Mouse (Mus musculus) monocyte, adult 59 days (primary cell): Measurements from ENCODE around the gene Hist1h2bq. TPM values are rescaled to one million over a fixed set of nuclear protein-coding genes. Genes with fewer than 3 reads are reported as not detected.

ENCODE experiments used
- total RNA-seq, 2 experiments: library from RNA; stranded (reverse); gene quantifications; one replicate each; pipeline ENCODE4 v1.2.4; 2023

Hist1h2bq gene
- 100 to 1,000 TPM; 150 to 156 TPM for total RNA-seq

DNA sequence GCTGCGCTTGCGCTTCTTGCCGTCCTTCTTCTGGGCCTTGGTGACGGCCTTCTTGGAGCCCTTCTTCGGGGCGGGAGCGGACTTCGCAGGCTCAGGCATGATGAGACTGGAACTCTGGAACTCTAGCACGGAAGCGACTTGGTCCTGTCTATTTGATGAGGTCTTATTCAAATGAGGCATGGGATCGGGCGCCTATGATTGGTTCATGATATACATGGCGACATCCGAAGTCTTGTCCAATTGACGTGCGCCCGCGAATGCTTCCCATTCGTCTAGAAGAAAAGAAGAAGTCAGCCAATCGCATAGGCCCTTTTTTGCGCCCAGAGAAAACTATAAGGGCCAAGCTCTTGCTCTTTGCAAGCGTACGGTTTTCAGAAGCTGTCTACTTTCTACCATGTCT, at the start of gene Hist1h2bq, which contains the start of gene Hist1h2ao:
Gene Hist1h2bq, minus strand, starts transcription at position 125 of the 400 bp plus-strand sequence.
Gene Hist1h2ao, plus strand, starts transcription at position 393 of the 400 bp plus-strand sequence.

DNA sequence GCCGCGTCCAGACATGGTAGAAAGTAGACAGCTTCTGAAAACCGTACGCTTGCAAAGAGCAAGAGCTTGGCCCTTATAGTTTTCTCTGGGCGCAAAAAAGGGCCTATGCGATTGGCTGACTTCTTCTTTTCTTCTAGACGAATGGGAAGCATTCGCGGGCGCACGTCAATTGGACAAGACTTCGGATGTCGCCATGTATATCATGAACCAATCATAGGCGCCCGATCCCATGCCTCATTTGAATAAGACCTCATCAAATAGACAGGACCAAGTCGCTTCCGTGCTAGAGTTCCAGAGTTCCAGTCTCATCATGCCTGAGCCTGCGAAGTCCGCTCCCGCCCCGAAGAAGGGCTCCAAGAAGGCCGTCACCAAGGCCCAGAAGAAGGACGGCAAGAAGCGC, 23.5 kb upstream of the Hist1h2bq start, which contains the start of the genes Hist1h2ap and Hist1h2br:
Gene Hist1h2ap, minus strand, starts transcription at position 47 of the 400 bp plus-strand sequence.
Gene Hist1h2br, plus strand, starts transcription at position 283 of the 400 bp plus-strand sequence.

DNA sequence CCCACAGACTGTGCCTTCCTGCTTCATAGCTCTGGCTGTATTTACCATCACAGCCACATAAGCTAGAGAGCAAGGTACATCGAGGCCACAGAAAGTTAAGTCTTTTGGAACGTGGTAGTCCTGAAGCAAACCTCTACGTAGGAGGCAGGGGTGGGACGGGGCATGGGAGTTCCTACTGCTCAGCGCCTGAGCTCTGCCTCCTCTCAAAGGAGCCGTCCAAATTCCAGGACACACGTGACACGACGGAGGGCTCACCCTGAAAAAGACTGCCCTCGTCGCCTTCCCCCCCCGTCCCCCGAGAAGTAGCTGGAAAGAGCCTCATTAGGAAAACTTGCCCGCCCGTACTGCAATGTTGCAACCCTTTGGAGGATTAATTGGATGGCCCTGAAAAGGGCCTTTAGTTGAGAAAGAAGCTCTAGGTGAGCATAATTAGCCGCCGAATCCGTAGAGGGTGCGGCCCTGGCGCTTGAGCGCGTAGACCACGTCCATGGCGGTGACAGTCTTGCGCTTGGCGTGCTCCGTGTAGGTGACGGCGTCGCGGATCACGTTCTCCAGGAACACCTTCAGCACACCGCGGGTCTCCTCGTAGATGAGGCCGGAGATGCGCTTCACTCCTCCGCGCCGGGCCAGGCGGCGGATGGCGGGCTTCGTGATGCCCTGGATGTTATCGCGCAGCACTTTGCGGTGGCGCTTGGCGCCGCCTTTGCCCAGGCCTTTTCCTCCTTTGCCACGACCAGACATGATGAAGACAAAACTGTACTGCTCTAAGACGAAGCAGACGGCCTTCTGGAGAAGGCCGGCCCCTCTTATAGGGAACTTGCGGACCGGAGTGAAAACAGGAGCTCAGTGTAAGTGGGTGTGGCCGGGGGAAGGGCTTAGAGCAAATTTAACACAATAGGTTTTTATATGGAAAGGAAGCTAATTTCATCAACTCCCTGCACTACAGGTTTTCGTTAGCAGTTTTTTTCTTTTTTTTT, 21.7 kb upstream of the Hist1h2bq start, which contains the start of gene Hist1h4n:
Gene Hist1h4n, minus strand, starts transcription at position 779 of the 977 bp plus-strand sequence.

DNA sequence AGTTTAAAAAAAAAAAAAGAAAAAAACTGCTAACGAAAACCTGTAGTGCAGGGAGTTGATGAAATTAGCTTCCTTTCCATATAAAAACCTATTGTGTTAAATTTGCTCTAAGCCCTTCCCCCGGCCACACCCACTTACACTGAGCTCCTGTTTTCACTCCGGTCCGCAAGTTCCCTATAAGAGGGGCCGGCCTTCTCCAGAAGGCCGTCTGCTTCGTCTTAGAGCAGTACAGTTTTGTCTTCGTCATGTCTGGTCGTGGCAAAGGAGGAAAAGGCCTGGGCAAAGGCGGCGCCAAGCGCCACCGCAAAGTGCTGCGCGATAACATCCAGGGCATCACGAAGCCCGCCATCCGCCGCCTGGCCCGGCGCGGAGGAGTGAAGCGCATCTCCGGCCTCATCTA, 1.5 kb upstream of the Hist1h2bq start, which contains the start of gene Hist1h4m:
Gene Hist1h4m, plus strand, starts transcription at position 208 of the 400 bp plus-strand sequence.

DNA sequence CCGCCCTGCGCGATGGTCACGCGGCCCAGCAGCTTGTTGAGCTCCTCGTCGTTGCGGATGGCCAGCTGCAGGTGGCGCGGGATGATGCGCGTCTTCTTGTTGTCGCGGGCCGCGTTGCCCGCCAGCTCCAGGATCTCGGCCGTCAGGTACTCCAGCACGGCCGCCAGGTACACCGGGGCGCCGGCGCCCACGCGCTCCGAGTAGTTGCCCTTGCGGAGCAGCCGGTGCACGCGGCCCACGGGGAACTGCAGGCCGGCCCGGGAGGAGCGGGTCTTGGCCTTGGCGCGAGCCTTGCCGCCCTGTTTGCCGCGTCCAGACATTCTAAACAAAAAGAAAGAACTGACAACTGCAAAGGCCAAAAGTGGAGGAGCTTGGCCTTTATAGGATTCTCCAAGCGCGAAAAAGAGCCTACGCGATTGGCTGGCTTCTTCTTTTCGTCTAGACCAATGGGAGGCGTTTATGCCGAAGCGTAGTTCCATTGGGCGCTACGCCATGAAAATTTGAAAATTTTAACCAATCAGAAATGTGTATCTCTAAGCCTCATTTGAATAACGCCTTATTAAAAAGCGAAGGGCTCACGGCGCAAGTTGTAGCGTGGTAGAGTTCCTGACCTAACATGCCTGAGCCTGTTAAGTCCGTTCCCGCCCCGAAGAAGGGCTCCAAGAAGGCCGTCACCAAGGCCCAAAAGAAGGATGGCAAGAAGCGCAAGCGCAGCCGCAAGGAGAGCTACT, 22.9 kb downstream of the Hist1h2bq start, which contains the start of the genes Hist1h2an and Hist1h2bp:
Gene Hist1h2an, minus strand, starts transcription at position 320 of the 731 bp plus-strand sequence.
Gene Hist1h2bp, plus strand, starts transcription at position 563 of the 731 bp plus-strand sequence.

DNA sequence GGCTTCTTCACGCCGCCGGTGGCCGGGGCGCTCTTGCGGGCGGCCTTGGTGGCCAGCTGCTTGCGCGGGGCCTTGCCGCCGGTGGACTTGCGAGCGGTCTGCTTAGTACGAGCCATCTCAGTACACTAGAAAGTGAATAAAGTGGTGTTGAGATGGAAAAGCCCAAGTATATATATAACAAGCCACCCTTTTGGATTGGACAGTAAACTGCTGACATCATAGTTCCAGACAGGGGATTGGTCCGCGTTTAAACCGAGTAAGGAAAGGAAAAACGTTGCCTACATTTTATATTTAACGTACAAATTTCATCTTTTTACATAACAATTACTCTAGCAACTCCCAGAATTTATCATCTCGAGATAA, 26.8 kb downstream of the Hist1h2bq start, which contains the start of gene Hist1h3i:
Gene Hist1h3i, minus strand, starts transcription at position 116 of the 363 bp plus-strand sequence.

DNA sequence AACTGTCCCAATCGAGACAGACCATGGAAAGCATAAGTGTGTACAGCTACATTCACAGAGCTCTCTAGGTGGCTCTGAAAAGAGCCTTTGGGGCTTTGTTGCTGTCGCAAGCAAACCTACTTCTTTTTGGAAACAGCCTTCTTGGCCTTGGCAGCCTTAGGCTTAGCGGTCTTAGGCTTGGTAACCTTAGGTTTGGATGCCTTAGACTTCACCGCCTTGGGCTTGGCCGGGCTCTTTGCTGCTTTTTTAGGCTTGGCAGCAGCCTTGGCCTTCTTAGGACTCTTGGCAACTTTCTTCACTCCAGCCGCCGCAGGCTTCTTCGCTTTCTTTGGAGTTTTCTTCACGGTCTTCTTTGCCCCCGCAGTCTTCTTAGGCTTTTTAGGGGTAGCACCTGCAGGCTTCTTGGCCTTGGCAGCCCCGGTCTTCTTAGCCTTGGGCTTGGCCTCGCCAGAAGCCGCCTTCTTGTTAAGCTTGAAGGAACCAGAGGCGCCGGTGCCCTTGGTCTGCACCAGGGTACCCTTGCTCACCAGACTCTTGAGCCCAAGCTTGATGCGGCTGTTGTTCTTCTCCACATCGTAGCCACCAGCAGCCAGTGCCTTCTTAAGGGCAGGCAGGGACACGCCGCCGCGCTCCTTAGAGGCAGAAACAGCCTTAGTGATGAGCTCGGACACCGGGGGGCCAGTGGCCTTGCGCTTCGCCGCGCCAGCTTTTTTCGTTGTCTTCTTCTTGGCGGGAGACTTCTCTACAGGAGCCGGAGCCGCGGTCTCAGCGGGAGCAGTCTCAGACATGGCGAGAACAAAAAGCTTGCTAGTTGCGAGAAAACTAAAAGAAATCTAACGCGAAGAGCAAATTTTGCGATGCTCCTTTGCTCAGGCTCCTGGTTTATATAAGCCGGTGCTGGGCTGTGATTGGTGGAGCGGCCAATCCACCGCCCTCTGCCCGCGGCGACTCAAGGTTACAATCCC, 29.9 kb downstream of the Hist1h2bq start, which contains the start of gene Hist1h1b:
Gene Hist1h1b, minus strand, starts transcription at position 859 of the 965 bp plus-strand sequence.

Other genes starting within 250 kb of the Hist1h2bq start
- gene Olfr1364, start 228.4 kb downstream of the Hist1h2bq start, total RNA-seq = not detected
- gene Olfr1362, start 196.2 kb downstream of the Hist1h2bq start, total RNA-seq = not detected
- not detected for gene Olfr11, start 167.7 kb downstream of the Hist1h2bq start, total RNA-seq
- not detected for gene Olfr1361, start 146.8 kb downstream of the Hist1h2bq start, total RNA-seq
- gene Olfr1360, start 132.8 kb downstream of the Hist1h2bq start, total RNA-seq = not detected
- not detected for gene Olfr1359, start 112.1 kb downstream of the Hist1h2bq start, total RNA-seq
- gene Hist1h2bl, start 94.1 kb downstream of the Hist1h2bq start, total RNA-seq = 100 to 1,000 TPM in 1 of 2 experiments, 10 to 100 TPM in 1; 76.3 to 127 TPM
- 10 to 100 TPM; 49.1 to 81.3 TPM for gene Hist1h2ai, start 93.8 kb downstream of the Hist1h2bq start, total RNA-seq
- gene Hist1h3h, start 92.5 kb downstream of the Hist1h2bq start, total RNA-seq = 100 to 1,000 TPM; 116 to 129 TPM
- gene Hist1h2bm, start 88.2 kb downstream of the Hist1h2bq start, total RNA-seq = 10 to 100 TPM in 1 of 2 experiments, 1 to 10 TPM in 1; 9.8 to 11.6 TPM
- 10 to 100 TPM; 15.5 to 16.5 TPM for gene Hist1h4j, start 75.1 kb downstream of the Hist1h2bq start, total RNA-seq
- gene Hist1h4k, start 59.7 kb downstream of the Hist1h2bq start, total RNA-seq = 100 to 1,000 TPM; 368 to 459 TPM
- gene Hist1h2ak, start 56.4 kb downstream of the Hist1h2bq start, total RNA-seq = 10 to 100 TPM; 38.3 to 45.1 TPM
- gene Hist1h2bn, start 56.1 kb downstream of the Hist1h2bq start, total RNA-seq = 100 to 1,000 TPM in 1 of 2 experiments, 10 to 100 TPM in 1; 96.0 to 110 TPM
- gene Hist1h1b, start 29.6 kb downstream of the Hist1h2bq start, total RNA-seq = 100 to 1,000 TPM in 1 of 2 experiments, 10 to 100 TPM in 1; 97.5 to 117 TPM
- gene Hist1h3i, start 26.8 kb downstream of the Hist1h2bq start, total RNA-seq = 100 to 1,000 TPM; 136 to 153 TPM
- gene Hist1h2an, start 23.0 kb downstream of the Hist1h2bq start, total RNA-seq = 10 to 100 TPM; 24.1 to 24.2 TPM
- 10 to 100 TPM; 19.4 to 40.1 TPM for gene Hist1h2bp, start 22.7 kb downstream of the Hist1h2bq start, total RNA-seq
- 100 to 1,000 TPM; 303 to 332 TPM for gene Hist1h2ao, start 268 bp upstream of the Hist1h2bq start, total RNA-seq
- 100 to 1,000 TPM; 127 to 412 TPM for gene Hist1h4m, start 1.5 kb upstream of the Hist1h2bq start, total RNA-seq
- 100 to 1,000 TPM in 1 of 2 experiments, 10 to 100 TPM in 1; 44.0 to 264 TPM for gene Hist1h4n, start 22.0 kb upstream of the Hist1h2bq start, total RNA-seq
- 10 to 100 TPM; 29.1 to 43.8 TPM for gene Hist1h2ap, start 23.3 kb upstream of the Hist1h2bq start, total RNA-seq
- 100 to 1,000 TPM; 156 to 160 TPM for gene Hist1h2br, start 23.5 kb upstream of the Hist1h2bq start, total RNA-seq
- under 1 TPM; 0.37 to 0.85 TPM for gene Zfp184, start 134.9 kb upstream of the Hist1h2bq start, total RNA-seq
- not detected for gene Pom121l2, start 171.0 kb upstream of the Hist1h2bq start, total RNA-seq
- not detected for gene Prss16, start 199.5 kb upstream of the Hist1h2bq start, total RNA-seq
- gene Hist1h2ah, start 225.4 kb upstream of the Hist1h2bq start, total RNA-seq = 10 to 100 TPM in 1 of 2 experiments, 1 to 10 TPM in 1; 6.2 to 21.1 TPM
- gene Hist1h2bk, start 225.7 kb upstream of the Hist1h2bq start, total RNA-seq = 10 to 100 TPM; 41.1 to 44.2 TPM
- 100 to 1,000 TPM in 1 of 2 experiments, 10 to 100 TPM in 1; 97.7 to 127 TPM for gene Hist1h4i, start 231.2 kb upstream of the Hist1h2bq start, total RNA-seq
- gene Hist1h2ag, start 232.7 kb upstream of the Hist1h2bq start, total RNA-seq = 10 to 100 TPM; 48.0 to 57.6 TPM
- 10 to 100 TPM; 87.4 to 91.5 TPM for gene Hist1h2bj, start 233.0 kb upstream of the Hist1h2bq start, total RNA-seq